13 mouse cellular contexts compared by ENCODE assay signal in the genomic region with DNA sequence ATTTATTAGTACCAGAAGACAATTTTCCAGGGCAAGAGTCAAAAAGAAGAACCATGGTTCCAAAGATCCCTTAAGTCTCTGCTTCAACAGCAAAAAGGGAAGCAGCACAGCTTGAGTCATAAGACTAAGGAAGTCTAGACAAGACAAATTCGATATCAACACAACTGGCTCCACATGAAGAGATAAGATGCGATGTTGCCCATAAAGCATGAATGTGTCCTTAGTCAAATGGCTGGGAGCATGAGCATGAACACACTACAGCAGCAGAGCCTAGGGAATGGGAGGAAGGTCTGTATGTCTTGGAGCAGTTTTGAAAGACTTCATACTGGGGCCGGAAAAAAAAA.
"Had no signal": no experiment of that assay in that cellular context is flagged by ENCODE, and none has a peak within 500 bp of the region (broad histone marks: within the 10 kb centered on the region; RNA-seq: fewer than 3 reads in every experiment).

No protein-coding gene starts in this region.

- DNase-seq: kidney, adult 8-10 months; layer of hippocampus, adult 9-11 months; layer of hippocampus, postnatal 36 days; lung, adult 2 months; right cerebral cortex, postnatal 25 days had no signal

- ATAC-seq: intestine, postnatal 0 days; lung, postnatal 0 days; midbrain, embryonic 15.5 days had no signal

- H3K4me1 ChIP-seq: limb, embryonic 12.5 days; midbrain, embryonic 15.5 days; neural tube, embryonic 13.5 days had no signal

- H3K4me2 ChIP-seq: limb, embryonic 12.5 days; midbrain, embryonic 11.5 days; midbrain, embryonic 15.5 days; neural tube, embryonic 13.5 days had no signal

- H3K4me3 ChIP-seq: limb, embryonic 12.5 days; megakaryocyte, embryonic 14.5 days; midbrain, embryonic 15.5 days; neural tube, embryonic 13.5 days had no signal

- H3K36me3 ChIP-seq: limb, embryonic 12.5 days; midbrain, embryonic 15.5 days; neural tube, embryonic 13.5 days had no signal

- H3K9me3 ChIP-seq: limb, embryonic 12.5 days; megakaryocyte, embryonic 14.5 days; midbrain, embryonic 15.5 days; neural tube, embryonic 13.5 days had no signal

- H3K9ac ChIP-seq: limb, embryonic 12.5 days; midbrain, embryonic 15.5 days; neural tube, embryonic 13.5 days had no signal

- H3K27ac ChIP-seq: limb, embryonic 12.5 days; midbrain, embryonic 15.5 days; neural tube, embryonic 13.5 days; stomach, postnatal 0 days had no signal

- H3K27me3 ChIP-seq: midbrain, embryonic 15.5 days; neural tube, embryonic 13.5 days had no signal
